ENCODE assay signal across 11 mouse cellular contexts in genomic region chr4:128398948-128399347, GRCm38 (mm10).
DNase-seq lines count a peak whose midpoint lies in the region; ATAC-seq and TF ChIP-seq lines count a peak whose summit lies in the region.
"Had no signal": no experiment of that assay in that cellular context is flagged by ENCODE, and none has a peak within 500 bp of the region (broad histone marks: within the 10 kb centered on the region; RNA-seq: fewer than 3 reads in every experiment).

No protein-coding gene starts in this region.

- DNase-seq in lung, embryonic 14.5 days = peak; percentile 35
- DNase-seq in lung, adult 2 months = no peak
- DNase-seq in frontal cortex, postnatal 36 days (ENCODE audit: low spot score in 2 of 2) = peak; percentile 62 to 80
- peak; percentile 38 to 63 for DNase-seq in left cerebral cortex, postnatal 14 days (ENCODE audit: low spot score in 2 of 2)
- DNase-seq in telencephalon, adult 2 months (ENCODE audit: low read depth, low spot score) = peak; percentile 68
- DNase-seq in ovary, postnatal 10 days (ENCODE audit: low spot score) = no peak
- no peak for DNase-seq in testis, postnatal 10 days (ENCODE audit: low spot score)
- DNase-seq: adrenal gland, postnatal 10 days had no signal

- no peak overlapping the region for H3K27ac ChIP-seq in lung, embryonic 14.5 days (ENCODE audit: low read depth)
- H3K27ac ChIP-seq: stomach, embryonic 15.5 days had no signal

- no peak overlapping the region for H3K4me2 ChIP-seq in lung, embryonic 14.5 days
- H3K4me2 ChIP-seq: stomach, embryonic 15.5 days had no signal

- no peak overlapping the region for H3K9ac ChIP-seq in lung, embryonic 14.5 days
- H3K9ac ChIP-seq: stomach, embryonic 15.5 days had no signal

- intact Hi-C loops in left cerebral cortex, postnatal 14 days (cut with DNase I) = no loop called here

- peaks cover 7% of the 10 kb centered on the region for H3K4me1 ChIP-seq in lung, embryonic 14.5 days (ENCODE audit: insufficient read depth)
- H3K4me1 ChIP-seq in lung, adult 2 months (ENCODE audit: control insufficient read depth, insufficient read depth, low read length) = no peaks in the 10 kb centered on the region
- H3K4me1 ChIP-seq: stomach, embryonic 15.5 days had no signal

- no peak overlapping the region for H3K4me3 ChIP-seq in lung, embryonic 14.5 days (ENCODE audit: low read depth, low read length)
- H3K4me3 ChIP-seq in lung, adult 2 months (replicated peaks; ENCODE audit: extremely low read depth, low read depth, low read length) = no peak overlapping the region
- H3K4me3 ChIP-seq: stomach, embryonic 15.5 days had no signal

- no peak for TF ChIP-seq CTCF in lung, embryonic 14.5 days (IDR thresholded peaks at IDR 0.05; ENCODE audit: low read depth)
- TF ChIP-seq CTCF in lung, adult 2 months (IDR thresholded peaks at IDR 0.05; ENCODE audit: insufficient read depth, low read length) = no peak

- H3K36me3 ChIP-seq in lung, embryonic 14.5 days (ENCODE audit: insufficient read depth) = no peaks in the 10 kb centered on the region
- H3K36me3 ChIP-seq: stomach, embryonic 15.5 days had no signal

- no peaks in the 10 kb centered on the region for H3K9me3 ChIP-seq in lung, embryonic 14.5 days (ENCODE audit: low read depth, low read length)
- H3K9me3 ChIP-seq: stomach, embryonic 15.5 days had no signal

- 24% methylated on average over 7 of the region's 7 CpGs for WGBS in lung, embryonic 14.5 days
- WGBS in lung, adult 2 months = 43% methylated on average over 7 of the region's 7 CpGs

- TF ChIP-seq POLR2A in lung, adult 2 months (IDR thresholded peaks at IDR 0.05; ENCODE audit: borderline replicate concordance, extremely low read depth, low read depth, low read length) = no peak

- H3K27me3 ChIP-seq in lung, embryonic 14.5 days (ENCODE audit: insufficient read depth, low read length) = no peaks in the 10 kb centered on the region
- H3K27me3 ChIP-seq: Patski; stomach, embryonic 15.5 days had no signal

- ATAC-seq in lung, embryonic 14.5 days (ENCODE audit: insufficient read depth) = no peak
- no peak for ATAC-seq in activated CD4-positive, CD25-positive, alpha-beta regulatory T cell, adult 4 months
- ATAC-seq: Patski had no signal

Comparison
In these comparisons a context has a peak if more than half of its experiments do, and no peak if none do; other contexts are left out.
1. DNase-seq: peak in lung, embryonic 14.5 days (single experiment), frontal cortex, postnatal 36 days (2 of 2), left cerebral cortex, postnatal 14 days (2 of 2) and telencephalon, adult 2 months (single experiment); none in lung, adult 2 months (single experiment), ovary, postnatal 10 days (single experiment) and testis, postnatal 10 days (single experiment).